Mouse (Mus musculus) intestine, embryonic 14.5 days (tissue): ENCODE data around the gene Fam151a. TPM values are rescaled to one million over a fixed set of nuclear protein-coding genes. Genes with fewer than 3 reads are reported as not detected.
"Not testable (repeated sequence)": the region's sequence is repeated elsewhere in the genome, so short reads cannot be mapped to it uniquely, and the experiment has no call there.

Experiments used
- ATAC-seq: fragments of 200-750 bp; cut with Nextera tagmentation; replicated peaks from 2 replicates; pipeline ENCODE4 v1.8.0; 2017; ENCODE audit warnings: low read depth, moderate number of reproducible peaks, moderate TSS enrichment, moderate library complexity; ENCODE audit not compliant: low FRiP score, low TSS enrichment
- DNase-seq: peaks from one replicate; pipeline ENCODE4 v3.0.0-alpha.2; 2018; ENCODE audit warnings: low spot score
- H3K27ac ChIP-seq: fragments of 300-500 bp; sonication (generic); 2 replicates; pipeline ENCODE4 v1.5.1; 2014; ENCODE audit warnings: low read depth, mild to moderate bottlenecking, control low read depth
- H3K27me3 ChIP-seq: fragments of 300-500 bp; sonication (generic); replicated peaks from 2 replicates; pipeline ENCODE4 v1.6.1; 2014; ENCODE audit warnings: low read length, control low read depth; ENCODE audit not compliant: control insufficient read depth, insufficient read depth
- H3K36me3 ChIP-seq: fragments of 300-500 bp; sonication (generic); 2 replicates; pipeline ENCODE4 v1.6.1; 2014; ENCODE audit warnings: low read length, control low read depth; ENCODE audit not compliant: control insufficient read depth, insufficient read depth
- H3K4me1 ChIP-seq: fragments of 300-500 bp; sonication (generic); replicated peaks from 2 replicates; pipeline ENCODE4 v1.6.1; 2014; ENCODE audit warnings: low read length, control low read depth, mixed read lengths; ENCODE audit not compliant: control insufficient read depth, insufficient read depth
- H3K4me2 ChIP-seq: fragments of 300-500 bp; sonication (generic); 2 replicates; pipeline ENCODE4 v1.6.1; 2014; ENCODE audit warnings: low read length
- H3K4me3 ChIP-seq: fragments of 300-500 bp; sonication (generic); 2 replicates; pipeline ENCODE4 v1.5.1; 2014; ENCODE audit warnings: low read depth, low read length, control low read depth, mixed read lengths
- H3K9ac ChIP-seq: fragments of 300-500 bp; sonication (generic); 2 replicates; pipeline ENCODE4 v1.6.1; 2014; ENCODE audit warnings: mild to moderate bottlenecking, low read length
- H3K9me3 ChIP-seq: fragments of 300-500 bp; sonication (generic); 2 replicates; pipeline ENCODE4 v1.6.1; 2016; ENCODE audit warnings: low read length, control low read depth; ENCODE audit not compliant: control insufficient read depth
- WGBS: fragments of 180-500 bp; shearing (Covaris S2); extraction: QIAGEN DNeasy Blood & Tissue Kit; methylation state at CpG from one replicate; pipeline ENCODE4 v1.1.7; 2014; 5-methylcytosine and 5-hydroxymethylcytosine counted together
- polyA plus RNA-seq: library from polyadenylated mRNA; unstranded; fragments of >200 nt; fragmentation: Nextera tagmentation; extraction: Ambion mirVana; gene quantifications from 2 replicates; pipeline ENCODE4 v1.2.1, GENCODE M21; 2014

Fam151a gene
- polyA plus RNA-seq, 1 experiment from 2014 or later: 0.69 TPM

DNA sequence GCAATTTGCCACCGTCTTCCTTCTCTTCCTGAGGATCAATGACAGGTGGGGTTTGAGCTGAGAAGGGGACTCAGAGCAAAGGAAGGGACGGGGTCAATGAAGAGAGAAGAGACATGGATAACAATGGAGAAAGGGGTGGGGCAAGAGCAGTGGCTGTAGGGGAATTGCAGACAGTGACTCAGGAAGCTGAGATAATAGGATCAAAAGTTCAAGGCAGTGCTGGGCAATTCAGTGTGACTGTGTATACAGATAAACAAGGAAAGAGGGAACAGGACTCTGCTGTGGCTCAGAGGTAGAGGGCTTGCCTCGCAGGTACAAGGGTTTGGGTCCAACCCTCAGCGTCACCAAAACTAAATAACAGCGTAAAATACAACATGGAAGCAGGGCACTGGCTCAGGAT lies 25.7 kb upstream of the Fam151a start:
- DNase-seq (no peak), ATAC-seq (peak; percentile 45)
- 34% methylated on average over 5 of the region's 5 CpGs for WGBS
- no peak overlapping the region for H3K27ac ChIP-seq
- no peaks in the 10 kb centered on the region for H3K9me3 ChIP-seq
- H3K27me3 ChIP-seq: no peaks in the 10 kb centered on the region
- H3K4me2 ChIP-seq: peak overlapping the region; percentile 40
- peaks cover 11% of the 10 kb centered on the region; the same call in 1 of the 2 replicates for H3K4me1 ChIP-seq
- H3K36me3 ChIP-seq: no peaks in the 10 kb centered on the region
- H3K9ac ChIP-seq: no peak overlapping the region
- no peak overlapping the region; the same call in 1 of the 2 replicates for H3K4me3 ChIP-seq

DNA sequence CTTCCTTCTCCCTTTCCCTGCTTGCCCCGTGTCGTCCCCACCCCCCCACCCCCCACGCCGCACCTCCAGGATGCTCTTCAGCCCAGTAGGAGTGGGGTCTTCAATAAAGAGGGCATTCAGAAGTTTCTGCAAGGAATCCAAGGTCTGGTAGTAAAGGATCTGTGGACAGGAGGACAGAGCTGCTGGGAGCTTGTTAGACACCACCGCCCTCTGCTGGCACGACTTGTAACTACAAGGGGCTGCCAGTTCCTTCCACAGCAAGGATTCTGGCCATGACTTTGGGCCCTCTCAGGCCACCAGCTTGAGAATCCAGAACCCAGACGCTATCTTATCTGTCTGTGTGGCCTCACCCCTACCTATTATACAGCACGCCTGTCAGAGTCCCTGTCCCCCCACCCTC lies 25.3 kb upstream of the Fam151a start:
- no peaks in the 10 kb centered on the region for H3K9me3 ChIP-seq
- no peaks in the 10 kb centered on the region for H3K36me3 ChIP-seq
- no peak overlapping the region for H3K27ac ChIP-seq
- peak overlapping the region; percentile 40 for H3K4me2 ChIP-seq
- ATAC-seq (peak; percentile 56), DNase-seq (peak; percentile 96)
- 3% methylated on average over 8 of the region's 8 CpGs for WGBS
- H3K4me3 ChIP-seq: no peak overlapping the region; the same call in 1 of the 2 replicates
- H3K4me1 ChIP-seq: peaks cover 11% of the 10 kb centered on the region; the same call in 1 of the 2 replicates
- H3K27me3 ChIP-seq: no peaks in the 10 kb centered on the region
- no peak overlapping the region for H3K9ac ChIP-seq

DNA sequence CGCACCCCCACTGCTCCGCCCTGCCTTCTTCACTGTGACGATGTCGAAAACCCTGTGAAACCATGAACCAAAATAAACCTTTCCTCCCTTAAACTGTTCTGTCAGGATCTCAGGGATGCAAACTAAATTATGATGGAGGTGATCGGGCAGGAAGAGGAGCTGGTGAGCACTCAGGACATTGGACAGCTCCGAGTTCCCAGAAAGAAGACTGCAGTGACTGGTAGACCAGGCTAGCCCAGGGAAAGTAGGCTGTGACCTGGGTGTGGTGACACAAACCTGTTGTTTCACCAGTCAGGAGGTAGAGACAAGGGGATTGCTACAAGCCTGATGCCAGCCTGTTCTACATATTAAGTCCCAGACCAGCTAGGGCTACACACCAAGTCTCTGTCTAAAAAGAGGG lies 20.1 kb upstream of the Fam151a start:
- 87% methylated on average over 6 of the region's 6 CpGs for WGBS
- Histone ChIP-seq H3K27me3 (no peaks in the 10 kb centered on the region), H3K4me2 (no peak overlapping the region), H3K4me3 (no peak overlapping the region), H3K4me1 (no peaks in the 10 kb centered on the region), H3K36me3 (no peaks in the 10 kb centered on the region), H3K9me3 (no peaks in the 10 kb centered on the region), H3K9ac (no peak overlapping the region), H3K27ac (no peak overlapping the region)
- ATAC-seq: no peak
- no peak for DNase-seq

DNA sequence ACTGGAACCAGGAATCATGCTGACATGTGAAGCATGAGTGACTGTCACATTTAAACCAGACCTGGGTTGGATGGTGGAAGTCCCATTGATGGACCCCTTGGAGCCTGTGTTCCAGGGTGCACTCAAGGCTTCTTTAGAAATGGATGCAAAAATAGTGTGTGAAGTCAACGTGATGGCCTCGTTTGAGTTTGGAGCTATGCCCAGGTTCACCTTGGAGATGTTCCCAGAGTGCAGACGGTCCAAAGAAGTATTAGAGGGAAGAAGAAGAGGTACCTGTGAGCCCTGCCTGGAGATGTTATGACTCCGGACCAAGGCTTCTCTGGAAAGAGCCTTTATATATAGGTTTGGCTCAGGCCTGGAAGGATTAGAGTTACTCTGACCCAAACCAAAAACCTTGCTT lies 13.1 kb upstream of the Fam151a start:
- WGBS: 88% methylated on average over 4 of the region's 4 CpGs
- ATAC-seq (no peak), DNase-seq (no peak)
- H3K4me3 ChIP-seq: no peak overlapping the region
- H3K27me3 ChIP-seq: no peaks in the 10 kb centered on the region
- no peak overlapping the region for H3K4me2 ChIP-seq
- no peak overlapping the region for H3K9ac ChIP-seq
- no peak overlapping the region for H3K27ac ChIP-seq
- H3K36me3 ChIP-seq: no peaks in the 10 kb centered on the region
- H3K4me1 ChIP-seq: no peaks in the 10 kb centered on the region
- no peaks in the 10 kb centered on the region for H3K9me3 ChIP-seq

DNA sequence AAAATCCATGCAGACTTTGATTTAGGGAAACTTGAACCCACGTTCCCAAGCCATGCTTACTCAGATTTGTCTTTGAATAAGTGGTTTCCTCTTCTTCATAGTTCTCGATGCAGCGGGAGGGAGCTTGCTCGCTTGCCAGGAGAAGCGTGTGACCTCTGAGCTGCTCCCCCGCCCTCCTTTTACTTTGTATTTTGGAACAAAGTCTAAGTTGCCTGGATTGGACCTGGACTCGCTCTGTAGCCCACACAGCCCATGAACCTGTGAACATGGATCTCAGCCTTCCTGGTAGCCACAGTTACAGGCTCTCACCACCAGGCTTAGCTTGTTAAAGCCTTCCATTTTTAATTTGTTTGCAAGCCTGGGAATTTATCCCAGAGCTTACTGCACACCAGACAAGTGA lies 2.9 kb upstream of the Fam151a start, which contains the start of gene Mroh7:
Mroh7 (minus strand) TSS at position 112 of the 400 bp plus-strand sequence.
- 78% methylated on average over 7 of the region's 7 CpGs for WGBS
- Histone ChIP-seq H3K4me3 (no peak within 1 kb of the TSS), H3K4me1 (no peaks in the 10 kb centered on the region), H3K36me3 (no peaks in the 10 kb centered on the region), H3K27me3 (no peaks in the 10 kb centered on the region), H3K9me3 (no peaks in the 10 kb centered on the region), H3K9ac (no peak within 1 kb of the TSS), H3K4me2 (no peak within 1 kb of the TSS), H3K27ac (no peak within 1 kb of the TSS)
- DNase-seq (no peak), ATAC-seq (no peak)

DNA sequence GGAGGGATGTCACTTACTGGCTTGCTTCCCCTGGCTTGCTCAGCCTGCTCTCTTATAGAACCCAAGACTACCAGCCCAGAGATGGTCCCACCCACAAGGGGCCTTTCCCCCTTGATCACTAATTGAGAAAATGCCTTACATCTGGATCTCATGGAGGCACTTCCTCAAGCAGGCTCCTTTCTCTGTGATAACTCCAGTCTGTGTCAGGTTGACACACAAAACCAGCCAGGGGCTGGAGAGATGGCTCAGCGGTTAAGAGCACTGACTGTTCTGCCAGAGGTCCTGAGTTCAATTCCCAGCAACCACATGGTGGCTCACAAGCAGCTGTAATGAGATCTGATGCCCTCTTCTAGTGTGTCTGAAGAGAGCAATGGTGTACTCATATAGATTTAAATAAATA lies 3.2 kb downstream of the Fam151a start:
- H3K27me3 ChIP-seq, ATAC-seq: not testable (repeated sequence)
- 84% methylated on average over 1 of the region's 1 CpGs for WGBS

DNA sequence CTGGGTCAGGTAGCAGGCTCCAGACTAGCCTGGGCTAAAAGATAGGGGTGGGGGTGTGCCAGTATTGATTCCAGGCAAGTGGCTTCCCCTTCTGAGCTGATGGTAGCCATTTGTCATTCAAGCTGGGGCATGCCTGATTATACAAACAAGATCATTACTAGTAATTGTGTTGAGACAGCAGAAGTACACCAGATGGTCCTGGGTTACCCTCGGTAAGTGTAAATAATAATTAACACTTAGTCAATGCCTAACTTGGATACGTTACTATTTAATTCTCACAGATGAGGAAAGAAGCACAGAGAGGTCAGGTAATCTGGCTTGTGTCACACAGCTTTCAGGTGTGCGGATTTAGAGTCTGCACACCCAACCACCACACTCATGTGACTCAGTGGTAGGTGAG lies 4.2 kb downstream of the Fam151a start:
- 60% methylated on average over 3 of the region's 3 CpGs for WGBS
- H3K27ac ChIP-seq: no peak overlapping the region
- ATAC-seq: no peak

More for the DNA sequence above, 3.2 kb downstream of the Fam151a start:
- not testable (repeated sequence) for H3K9ac ChIP-seq, H3K4me2 ChIP-seq, DNase-seq, H3K4me3 ChIP-seq, H3K27ac ChIP-seq, H3K9me3 ChIP-seq, H3K4me1 ChIP-seq, H3K36me3 ChIP-seq

DNA sequence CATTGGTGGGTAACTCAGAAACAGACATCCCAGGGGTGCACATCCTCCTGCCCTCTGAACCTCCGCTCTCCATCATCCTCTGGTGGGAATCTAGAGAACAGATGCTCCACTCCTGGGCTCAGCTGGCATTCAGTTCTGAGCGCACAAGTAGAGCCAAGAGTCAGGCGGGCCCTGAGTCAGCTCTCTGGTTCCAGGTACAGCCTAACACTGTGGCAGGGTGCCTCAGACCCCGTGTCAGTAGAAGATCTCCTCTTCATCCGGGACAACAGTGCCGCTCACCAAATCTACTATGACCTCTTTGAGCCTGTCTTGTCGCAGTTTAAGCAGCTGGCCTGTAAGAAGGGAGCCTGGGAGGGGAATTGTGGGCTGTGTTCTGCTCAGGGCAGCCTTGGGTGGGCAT lies 12.2 kb downstream of the Fam151a start:
- ATAC-seq (no peak), DNase-seq (no peak)
- Histone ChIP-seq H3K36me3 (no peaks in the 10 kb centered on the region), H3K27me3 (no peaks in the 10 kb centered on the region), H3K4me2 (no peak overlapping the region), H3K27ac (no peak overlapping the region), H3K4me1 (0 out of 2 replicates have a peak, but pooled peaks cover 4% of the 10 kb centered on the region), H3K9ac (no peak overlapping the region), H3K4me3 (no peak overlapping the region), H3K9me3 (no peaks in the 10 kb centered on the region)
- 77% methylated on average over 7 of the region's 7 CpGs for WGBS

More for the DNA sequence above, 4.2 kb downstream of the Fam151a start:
- Histone ChIP-seq H3K9me3 (no peaks in the 10 kb centered on the region), H3K4me3 (no peak overlapping the region), H3K4me2 (no peak overlapping the region), H3K36me3 (no peaks in the 10 kb centered on the region), H3K27me3 (no peaks in the 10 kb centered on the region), H3K9ac (no peak overlapping the region), H3K4me1 (no peaks in the 10 kb centered on the region)
- DNase-seq: no peak

DNA sequence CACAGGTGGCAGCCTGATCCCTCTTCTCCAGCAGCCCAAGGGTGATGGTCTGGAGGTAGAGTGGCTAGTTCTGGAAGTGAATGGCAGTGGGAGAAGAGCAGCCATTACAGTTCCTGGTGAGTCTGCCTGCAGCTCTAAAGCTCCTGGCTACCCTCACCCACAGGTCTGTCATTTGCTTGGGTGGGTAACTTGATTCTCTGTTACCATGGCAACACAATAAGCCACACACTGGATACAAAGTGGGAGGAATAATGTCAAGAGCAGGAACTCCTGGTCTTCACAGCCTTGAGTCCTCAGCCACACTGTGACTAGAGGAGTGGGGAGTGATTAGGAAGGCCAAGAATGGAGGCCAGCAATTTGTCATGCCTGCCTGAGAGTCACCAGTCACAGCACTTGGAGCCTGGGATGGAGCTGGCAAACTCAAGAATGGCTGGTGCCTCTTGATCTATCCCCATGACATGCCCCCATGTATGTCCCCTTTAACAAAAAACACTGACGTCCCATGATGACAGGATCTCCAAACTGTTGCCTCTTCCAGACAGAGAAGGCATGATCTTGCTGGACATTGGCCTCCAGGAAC lies 13.4 kb downstream of the Fam151a start:
- Histone ChIP-seq H3K27ac (no peak overlapping the region), H3K36me3 (no peaks in the 10 kb centered on the region), H3K4me2 (no peak overlapping the region), H3K27me3 (no peaks in the 10 kb centered on the region), H3K9me3 (no peaks in the 10 kb centered on the region), H3K4me1 (0 out of 2 replicates have a peak, but pooled peaks cover 4% of the 10 kb centered on the region), H3K4me3 (no peak overlapping the region), H3K9ac (no peak overlapping the region)
- WGBS: 81% methylated on average over 1 of the region's 1 CpGs
- ATAC-seq: no peak
- DNase-seq: no peak
